Mouse (Mus musculus): ENCODE measurements at regions not wholly inside any gene's neighbourhood (a gene's known extent, or its start where the extent isn't known, plus 50 kb on each side); places are given as distances from the start of the nearest gene placed in this dataset.

GRCm38 (mm10) chr7:129049726-129050125, 207.1 kb upstream of the Plpp4 start:
- DNase-seq (ENCODE audit: low spot score): no peak

GRCm38 (mm10) chr7:129050675-129051074, 206.2 kb upstream of the Plpp4 start:
- no peak for DNase-seq (ENCODE audit: low spot score)

- DNase-seq (ENCODE audit: low spot score): no peak
Measured at GRCm38 (mm10) chr7:129066891-129067290, 189.9 kb upstream of the Plpp4 start.

- DNase-seq (ENCODE audit: low spot score): no peak
Measured at GRCm38 (mm10) chr7:129068137-129068536, 188.7 kb upstream of the Plpp4 start.

GRCm38 (mm10) chr7:129079786-129080185, 177.0 kb upstream of the Plpp4 start:
- no peak for DNase-seq (ENCODE audit: low spot score)

- DNase-seq (ENCODE audit: low spot score): no peak
Measured at GRCm38 (mm10) chr7:129091441-129091840, 165.4 kb upstream of the Plpp4 start.

- no peak for DNase-seq (ENCODE audit: low spot score)
Measured at GRCm38 (mm10) chr7:129096374-129097069, 160.3 kb upstream of the Plpp4 start.

GRCm38 (mm10) chr7:129102437-129102836, 154.4 kb upstream of the Plpp4 start:
- DNase-seq (ENCODE audit: low spot score): no peak

GRCm38 (mm10) chr7:129134176-129134575, 122.7 kb upstream of the Plpp4 start:
- no peak for DNase-seq (ENCODE audit: low spot score)

- DNase-seq (ENCODE audit: low spot score): no peak
Measured at GRCm38 (mm10) chr7:129134661-129135215, 122.1 kb upstream of the Plpp4 start.

- DNase-seq (ENCODE audit: low spot score): no peak
Measured at GRCm38 (mm10) chr7:129137303-129137990, 119.4 kb upstream of the Plpp4 start.

GRCm38 (mm10) chr7:129141942-129142598, 114.8 kb upstream of the Plpp4 start:
- DNase-seq (ENCODE audit: low spot score): no peak

GRCm38 (mm10) chr7:129142599-129142949, 114.3 kb upstream of the Plpp4 start:
- DNase-seq (ENCODE audit: low spot score): no peak

GRCm38 (mm10) chr7:129155577-129155976, 101.3 kb upstream of the Plpp4 start:
- no peak for DNase-seq (ENCODE audit: low spot score)

- DNase-seq (ENCODE audit: low spot score): no peak
Measured at GRCm38 (mm10) chr7:129169971-129170370, 86.9 kb upstream of the Plpp4 start.

- no peak for DNase-seq (ENCODE audit: low spot score)
Measured at GRCm38 (mm10) chr7:129190933-129191332, 65.9 kb upstream of the Plpp4 start.

- no peak for DNase-seq (ENCODE audit: low spot score)
Measured at GRCm38 (mm10) chr7:129207029-129207428, 49.8 kb upstream of the Plpp4 start.

All from ovary, postnatal 14 days (tissue).